Mouse (Mus musculus) liver, adult 2 months (tissue): Measurements from ENCODE around the gene Ldlr.
"Not testable (repeated sequence)": the region's sequence is repeated elsewhere in the genome, so short reads cannot be mapped to it uniquely, and the experiment has no call there.

ENCODE experiments used
- CTCF ChIP-seq: fragments of 200-500 bp; IDR thresholded peaks from 2 replicates; pipeline ENCODE4 v1.5.1; 2011; ENCODE audit warnings: low read depth, low read length, control low read depth
- POLR2A ChIP-seq: fragments of 200-500 bp; IDR thresholded peaks from 2 replicates; pipeline ENCODE4 v1.6.1; 2011; ENCODE audit warnings: low read length, control low read depth; ENCODE audit not compliant: insufficient read depth; ENCODE audit errors: extremely low read depth

DNA sequence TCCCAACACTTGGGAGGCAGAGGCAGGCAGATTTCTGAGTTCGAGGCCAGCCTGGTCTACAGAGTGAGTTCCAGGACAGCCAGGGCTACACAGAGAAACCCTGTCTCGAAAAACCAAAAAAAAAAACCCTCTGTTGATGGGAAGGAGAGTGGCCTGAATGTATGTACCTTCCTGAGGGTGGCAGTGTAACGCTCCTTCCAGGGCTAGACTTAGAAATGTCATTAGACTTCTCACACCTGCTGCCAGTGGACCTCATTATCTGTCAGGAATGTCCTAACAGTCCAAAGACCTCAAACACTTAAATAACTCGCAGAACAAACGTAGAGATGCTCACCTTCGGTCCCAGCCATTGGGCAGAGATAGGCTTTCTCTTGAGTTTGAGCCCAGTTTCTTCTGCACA is 24.0 kb upstream of the Ldlr start:
- not testable (repeated sequence) for TF ChIP-seq CTCF, POLR2A
